Mouse (Mus musculus): Measurements from ENCODE around the gene Ttc19. TPM values are rescaled to one million over a fixed set of nuclear protein-coding genes. Genes with fewer than 3 reads are reported as not detected.
"Not testable (repeated sequence)": the region's sequence is repeated elsewhere in the genome, so short reads cannot be mapped to it uniquely, and the experiment has no call there.

Ttc19 gene
- total RNA-seq, 1 experiment from 2014 or later, result 22.4 TPM

GRCm38 (mm10) chr11:62366879-62367278 is 85.6 kb downstream of the Ttc19 start:
- no peak for ATAC-seq (replicated peaks in 1 of 2; ENCODE audit: insufficient read depth in 1 of 2, low FRiP score in 2 of 2, low TSS enrichment in 1 of 2, low read depth in 1 of 2, poor library complexity in 2 of 2, severe bottlenecking in 2 of 2)

GRCm38 (mm10) chr11:62369924-62370323 is 88.7 kb downstream of the Ttc19 start:
- no peak for ATAC-seq (replicated peaks in 1 of 2; ENCODE audit: insufficient read depth in 1 of 2, low FRiP score in 2 of 2, low TSS enrichment in 1 of 2, low read depth in 1 of 2, poor library complexity in 2 of 2, severe bottlenecking in 2 of 2)

DNA sequence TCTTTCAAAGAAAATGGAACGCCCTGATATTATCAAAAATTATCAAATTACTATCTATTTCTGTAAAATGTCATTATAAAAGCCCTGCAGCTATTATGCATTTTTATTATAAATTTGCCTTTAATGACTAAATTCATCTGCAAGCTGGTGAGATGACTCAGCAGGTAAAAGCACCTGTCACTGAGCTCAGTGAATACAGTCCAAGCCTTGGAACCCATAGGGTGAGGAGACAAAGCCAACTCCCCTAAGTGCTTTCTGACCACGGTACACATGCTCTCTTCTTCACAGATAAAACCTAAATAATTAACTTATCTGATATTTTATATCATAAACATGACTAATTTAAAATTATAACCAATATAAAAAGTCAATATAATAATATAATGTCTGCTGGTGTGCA is 90.5 kb downstream of the Ttc19 start:
- no peak for ATAC-seq (replicated peaks in 1 of 2; ENCODE audit: insufficient read depth in 1 of 2, low FRiP score in 2 of 2, low TSS enrichment in 1 of 2, low read depth in 1 of 2, poor library complexity in 2 of 2, severe bottlenecking in 2 of 2)

- not testable (repeated sequence) for ATAC-seq (replicated peaks in 1 of 2; ENCODE audit: insufficient read depth in 1 of 2, low FRiP score in 2 of 2, low TSS enrichment in 1 of 2, low read depth in 1 of 2, poor library complexity in 2 of 2, severe bottlenecking in 2 of 2)
These were observed 96.1 kb downstream of the Ttc19 start for GRCm38 (mm10) chr11:62377202-62377851.

Other genes starting within 250 kb of the Ttc19 start
- gene Adora2b, start 32.5 kb upstream of the Ttc19 start, total RNA-seq (2017), result 0.63 and 2.2 TPM in 2 replicates
- 6.1 and 14.6 TPM in 2 replicates for gene Zswim7, start 98 bp upstream of the Ttc19 start, total RNA-seq (2017)
- gene Pigl, start 177.0 kb downstream of the Ttc19 start, total RNA-seq (2017), result 5.7 and 9.1 TPM in 2 replicates
- gene Ncor1, start 177.1 kb downstream of the Ttc19 start, total RNA-seq (2017), result 312 and 354 TPM in 2 replicates

Measured in hematopoietic stem cell, adult 5-6 weeks (primary cell).